Mouse (Mus musculus) forebrain, embryonic 16.5 days (tissue): ENCODE data around the gene Ccdc183. TPM values are rescaled to one million over a fixed set of nuclear protein-coding genes. Genes with fewer than 3 reads are reported as not detected.
A peak's percentile ranks its signal among the peaks of the same experiment; 100 is the strongest.

Source experiments
- ATAC-seq: fragments of 200-750 bp; cut with Nextera tagmentation; 2 replicates; pipeline ENCODE4 v1.8.0; 2017; ENCODE audit warnings: mild to moderate bottlenecking, moderate library complexity
- H3K27ac ChIP-seq: fragments of 300-500 bp; sonication (generic); 2 replicates; pipeline ENCODE4 v1.5.1; 2014; ENCODE audit warnings: low read length, control low read depth
- H3K27me3 ChIP-seq: fragments of 300-500 bp; sonication (generic); replicated peaks from 2 replicates; pipeline ENCODE4 v1.6.1; 2014; ENCODE audit warnings: low read length; ENCODE audit not compliant: control insufficient read depth, insufficient read depth
- H3K36me3 ChIP-seq: fragments of 300-500 bp; sonication (generic); 2 replicates; pipeline ENCODE4 v1.6.1; 2014; ENCODE audit not compliant: control insufficient read depth, insufficient read depth
- H3K4me1 ChIP-seq: fragments of 300-500 bp; sonication (generic); replicated peaks from 2 replicates; pipeline ENCODE4 v1.6.1; 2014; ENCODE audit warnings: low read length; ENCODE audit not compliant: control insufficient read depth, insufficient read depth
- H3K4me2 ChIP-seq: fragments of 300-500 bp; sonication (generic); 2 replicates; pipeline ENCODE4 v1.6.1; 2014; ENCODE audit warnings: mild to moderate bottlenecking, low read length, control low read depth
- H3K4me3 ChIP-seq: fragments of 300-500 bp; sonication (generic); replicated peaks from 2 replicates; pipeline ENCODE4 v1.5.1; 2014; ENCODE audit warnings: mild to moderate bottlenecking, low read length, control low read depth
- H3K9ac ChIP-seq: fragments of 300-500 bp; sonication (generic); replicated peaks from 2 replicates; pipeline ENCODE4 v1.6.1; 2014; ENCODE audit warnings: low read depth, low read length, control low read depth
- H3K9me3 ChIP-seq: fragments of 300-500 bp; sonication (generic); 2 replicates; pipeline ENCODE4 v1.6.1; 2016; ENCODE audit warnings: low read length; ENCODE audit not compliant: control insufficient read depth
- WGBS: fragments of 180-500 bp; shearing (Covaris S2); extraction: QIAGEN DNeasy Blood & Tissue Kit; methylation state at CpG from one replicate; pipeline ENCODE4 v1.1.7; 2014; 5-methylcytosine and 5-hydroxymethylcytosine counted together
- polyA plus RNA-seq: library from polyadenylated mRNA; unstranded; fragments of >200 nt; fragmentation: Nextera tagmentation; extraction: Ambion mirVana; gene quantifications from 2 replicates; pipeline ENCODE4 v1.2.1, GENCODE M21; 2015

The Ccdc183 gene
- polyA plus RNA-seq, 1 experiment from 2014 or later: 0.24 TPM

- H3K4me1 ChIP-seq: no peaks in the 10 kb centered on the region
- WGBS: 66% methylated on average over 2 of the region's 2 CpGs
- H3K9ac ChIP-seq: no peak within 1 kb of the TSS
- no peak for ATAC-seq
- no peaks in the 10 kb centered on the region for H3K27me3 ChIP-seq
- H3K27ac ChIP-seq: no peak within 1 kb of the TSS
- no peak within 1 kb of the TSS for H3K4me3 ChIP-seq
- H3K9me3 ChIP-seq: no peaks in the 10 kb centered on the region
- H3K4me2 ChIP-seq: no peak within 1 kb of the TSS
- no peaks in the 10 kb centered on the region for H3K36me3 ChIP-seq
Measured at GRCm38 (mm10) chr2:25652902-25653301, 35.4 kb upstream of the Ccdc183 start, which contains the start of gene Lcn8. Gene Lcn8 (plus strand): TSS chr2:25653120.

DNA sequence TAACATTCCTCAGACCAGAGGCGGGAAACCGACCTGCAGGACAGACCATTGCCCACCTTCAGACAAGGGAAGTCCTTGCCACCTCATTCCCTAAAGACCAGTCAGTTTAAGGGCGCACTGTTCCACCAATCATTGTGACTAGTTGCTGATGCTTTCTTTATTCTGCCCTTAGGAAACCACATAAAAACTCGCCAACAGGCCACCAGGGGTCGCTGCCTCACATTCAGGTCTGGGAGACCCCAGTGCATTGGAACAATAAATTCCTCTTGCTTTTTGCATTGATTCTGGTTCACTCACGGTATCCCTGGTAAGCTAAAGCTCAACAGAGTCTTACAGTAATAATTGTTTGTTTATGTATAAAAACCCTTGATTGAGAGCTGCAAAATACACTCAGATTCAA, 22.4 kb upstream of the Ccdc183 start:
- 11% methylated on average over 6 of the region's 6 CpGs for WGBS
- Histone ChIP-seq H3K9ac (no peak overlapping the region), H3K27me3 (no peaks in the 10 kb centered on the region), H3K36me3 (no peaks in the 10 kb centered on the region), H3K4me3 (no peak overlapping the region), H3K4me2 (no peak overlapping the region), H3K9me3 (no peaks in the 10 kb centered on the region), H3K27ac (no peak overlapping the region), H3K4me1 (no peaks in the 10 kb centered on the region)
- ATAC-seq: no peak

- Histone ChIP-seq H3K4me2 (no peak overlapping the region), H3K36me3 (no peaks in the 10 kb centered on the region), H3K27ac (no peak overlapping the region), H3K9me3 (no peaks in the 10 kb centered on the region), H3K27me3 (no peaks in the 10 kb centered on the region), H3K4me3 (no peak overlapping the region), H3K9ac (no peak overlapping the region), H3K4me1 (no peaks in the 10 kb centered on the region)
- 44% methylated on average over 1 of the region's 1 CpGs for WGBS
- no peak for ATAC-seq
Measured at GRCm38 (mm10) chr2:25634046-25634445, 16.6 kb upstream of the Ccdc183 start.

DNA sequence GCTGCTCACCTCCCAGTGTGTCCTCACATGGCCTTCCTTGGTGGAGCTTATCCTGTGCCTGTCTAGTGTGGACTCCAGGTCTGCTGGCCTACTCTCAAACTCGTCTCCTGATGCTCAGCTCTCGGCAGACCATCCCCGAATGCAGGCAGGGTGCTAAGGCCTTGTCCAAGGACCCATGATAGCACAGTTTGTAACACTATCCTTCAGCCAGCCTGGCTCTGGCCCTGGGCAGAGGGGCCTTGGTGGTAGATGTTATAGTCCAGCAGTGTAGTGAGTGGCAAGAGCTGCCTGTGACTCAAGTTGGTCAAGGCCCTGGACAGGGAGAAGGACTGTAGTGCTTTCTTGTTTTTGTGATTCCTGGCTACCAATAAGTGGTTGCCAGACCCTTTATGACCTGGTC, 16.1 kb upstream of the Ccdc183 start:
- no peaks in the 10 kb centered on the region for H3K36me3 ChIP-seq
- ATAC-seq: no peak
- H3K4me2 ChIP-seq: no peak overlapping the region
- H3K27me3 ChIP-seq: no peaks in the 10 kb centered on the region
- no peak overlapping the region for H3K9ac ChIP-seq
- no peaks in the 10 kb centered on the region for H3K4me1 ChIP-seq
- WGBS: 84% methylated on average over 3 of the region's 3 CpGs
- H3K27ac ChIP-seq: no peak overlapping the region
- no peaks in the 10 kb centered on the region for H3K9me3 ChIP-seq
- H3K4me3 ChIP-seq: no peak overlapping the region

DNA sequence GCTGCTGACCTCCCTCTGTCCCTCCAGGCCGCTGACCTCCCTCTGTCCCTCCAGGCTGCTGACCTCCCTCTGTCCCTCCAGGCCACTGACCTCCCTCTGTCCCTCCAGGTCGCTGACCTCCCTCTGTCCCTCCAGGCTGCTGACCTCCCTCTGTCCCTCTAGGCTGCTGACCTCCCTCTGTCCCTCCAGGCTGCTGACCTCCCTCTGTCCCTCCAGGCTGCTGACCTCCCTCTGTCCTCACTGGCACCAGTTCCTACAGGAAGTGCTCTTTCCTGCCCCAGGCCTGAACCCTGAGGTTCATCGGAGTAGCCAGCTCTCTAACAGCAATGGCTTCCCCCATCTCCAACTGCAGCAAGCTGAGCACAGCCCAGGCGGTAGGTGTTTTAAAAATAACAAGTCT, 11.3 kb upstream of the Ccdc183 start:
- Histone ChIP-seq H3K4me3 (no peak overlapping the region), H3K4me2 (no peak overlapping the region), H3K9me3 (no peaks in the 10 kb centered on the region), H3K27ac (no peak overlapping the region), H3K9ac (no peak overlapping the region), H3K27me3 (no peaks in the 10 kb centered on the region), H3K4me1 (no peaks in the 10 kb centered on the region), H3K36me3 (no peaks in the 10 kb centered on the region)
- ATAC-seq: no peak
- WGBS: 60% methylated on average over 4 of the region's 4 CpGs

DNA sequence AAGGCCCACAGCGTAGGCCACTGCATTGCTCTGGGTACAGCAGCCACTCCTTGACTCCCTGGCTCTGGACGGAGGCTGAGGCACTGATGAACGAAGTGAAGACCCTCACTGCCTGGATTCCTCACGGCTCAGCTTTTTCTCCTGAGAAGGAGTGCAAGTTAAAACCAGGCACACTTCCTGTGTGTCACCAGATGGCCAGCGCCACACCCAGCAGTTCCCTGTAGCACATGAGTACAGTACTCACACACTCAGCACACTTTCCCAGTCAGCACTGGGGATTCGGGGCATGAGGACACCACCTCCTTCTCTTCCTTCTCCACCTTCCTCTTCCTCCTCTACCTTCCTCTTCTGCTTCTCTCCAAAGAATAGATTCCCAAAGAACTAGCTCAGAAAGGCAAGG, 10.3 kb upstream of the Ccdc183 start, which contains the start of gene Fcna:
Fcna (minus strand) TSS at position 220 of the 400 bp plus-strand sequence.
- H3K27ac ChIP-seq: no peak within 1 kb of the TSS
- 80% methylated on average over 6 of the region's 6 CpGs for WGBS
- no peaks in the 10 kb centered on the region for H3K9me3 ChIP-seq
- no peaks in the 10 kb centered on the region for H3K36me3 ChIP-seq
- no peak within 1 kb of the TSS for H3K4me2 ChIP-seq
- no peak within 1 kb of the TSS for H3K9ac ChIP-seq
- no peaks in the 10 kb centered on the region for H3K4me1 ChIP-seq
- no peaks in the 10 kb centered on the region for H3K27me3 ChIP-seq
- no peak within 1 kb of the TSS for H3K4me3 ChIP-seq
- no peak for ATAC-seq

DNA sequence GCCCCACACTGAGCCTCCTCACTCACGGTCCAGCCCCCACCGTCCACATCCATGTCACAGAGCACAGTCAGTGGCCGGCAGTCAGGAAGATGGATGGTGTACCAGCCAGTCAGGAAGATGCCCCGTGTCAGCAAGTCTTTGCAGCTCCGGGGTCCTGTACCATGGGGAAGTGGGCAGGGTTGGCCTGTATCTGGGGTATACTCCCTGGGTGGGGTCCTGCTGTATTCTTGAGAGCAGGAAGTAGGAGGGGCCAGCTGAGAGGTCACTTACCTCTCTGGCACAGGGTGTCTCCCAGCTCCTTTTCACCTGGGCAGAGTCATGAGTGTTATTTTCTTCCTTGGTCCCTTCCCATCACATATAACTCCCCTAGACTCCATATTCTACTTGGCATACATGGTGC, 8.5 kb upstream of the Ccdc183 start:
- H3K9me3 ChIP-seq: no peaks in the 10 kb centered on the region
- no peaks in the 10 kb centered on the region for H3K27me3 ChIP-seq
- no peaks in the 10 kb centered on the region for H3K36me3 ChIP-seq
- WGBS: 82% methylated on average over 5 of the region's 5 CpGs
- no peak overlapping the region for H3K27ac ChIP-seq
- no peak for ATAC-seq
- no peak overlapping the region for H3K4me2 ChIP-seq
- no peak overlapping the region for H3K4me3 ChIP-seq
- H3K9ac ChIP-seq: no peak overlapping the region
- H3K4me1 ChIP-seq: peaks cover 8% of the 10 kb centered on the region

DNA sequence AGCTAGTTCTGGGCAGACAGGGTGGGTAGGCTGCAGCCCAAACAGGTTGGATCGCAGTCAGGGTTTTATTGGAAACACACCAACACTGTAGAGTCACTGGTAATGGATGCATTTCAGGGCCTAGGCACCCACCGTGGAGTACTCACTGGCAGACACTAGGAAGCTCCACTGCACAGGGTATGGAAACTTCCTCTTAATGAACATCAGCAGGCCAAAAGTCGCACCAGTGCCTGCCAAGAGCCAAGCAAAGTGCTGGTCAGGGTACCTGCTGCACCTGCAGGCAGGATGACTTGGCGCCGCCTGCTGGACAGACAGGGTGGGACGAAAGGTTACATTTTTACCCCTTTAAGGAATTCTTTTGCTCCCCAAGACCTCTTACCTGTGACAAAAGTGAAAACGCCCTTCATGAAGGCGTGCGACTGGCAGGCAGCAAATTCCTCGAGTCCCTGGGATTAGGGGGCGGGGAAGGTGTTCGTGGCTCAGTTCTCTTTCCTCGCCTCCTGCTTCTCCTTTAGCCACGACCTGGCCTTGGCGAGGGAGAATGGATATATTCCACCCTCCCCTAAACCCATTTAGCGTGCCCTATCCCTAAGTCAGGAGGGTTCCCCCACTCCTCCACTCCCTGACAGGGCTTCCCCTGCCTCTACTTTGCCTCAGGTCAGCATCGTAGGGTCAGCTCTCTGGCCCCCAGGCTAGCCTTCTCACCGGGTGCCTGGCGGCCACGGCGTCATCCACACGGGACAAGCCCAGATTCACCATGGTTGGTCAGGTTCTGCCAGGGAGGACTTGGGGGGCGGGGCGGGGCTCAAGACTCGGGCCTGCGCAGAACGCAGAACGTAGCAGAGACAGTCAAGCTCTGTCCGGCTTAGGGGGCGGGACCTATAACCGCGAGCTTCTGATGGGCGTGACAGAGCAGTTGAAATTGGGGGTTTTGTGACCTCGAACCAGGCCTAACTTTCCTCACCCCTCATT, 4.0 kb upstream of the Ccdc183 start, which contains the start of gene Tmem141:
Tmem141 (minus strand) TSS at position 777 of the 972 bp plus-strand sequence.
- peak within 1 kb of the TSS; percentile 37; the same call in 1 of the 2 replicates for H3K27ac ChIP-seq

DNA sequence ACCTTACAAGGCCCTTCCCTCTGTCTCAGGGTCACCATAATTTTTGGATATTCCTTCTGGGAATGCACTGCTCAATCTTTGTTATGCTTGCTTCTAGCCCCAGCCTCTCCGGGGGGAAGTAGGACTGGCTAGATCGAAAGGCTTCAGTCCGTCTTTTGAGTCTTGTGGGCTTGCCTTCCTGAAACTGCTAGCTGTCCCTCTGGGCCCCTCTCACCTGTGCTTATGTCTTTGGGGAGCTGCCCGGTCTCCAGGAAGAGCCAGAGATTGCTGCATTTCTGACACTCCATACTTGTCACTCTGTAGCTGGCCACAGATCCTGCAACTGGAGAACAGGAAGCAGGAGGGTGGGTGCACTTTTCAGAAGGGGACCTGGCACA, 3.4 kb upstream of the Ccdc183 start:
- peaks cover 13% of the 10 kb centered on the region for H3K27me3 ChIP-seq
- H3K27ac ChIP-seq: no peak overlapping the region
- H3K4me2 ChIP-seq: peak overlapping the region; percentile 78; the same call in 1 of the 2 replicates
- H3K9ac ChIP-seq: no peak overlapping the region
- H3K36me3 ChIP-seq: no peaks in the 10 kb centered on the region
- H3K4me1 ChIP-seq: peaks cover 11% of the 10 kb centered on the region
- H3K9me3 ChIP-seq: no peaks in the 10 kb centered on the region
- H3K4me3 ChIP-seq: no peak overlapping the region
- ATAC-seq: no peak
- WGBS: 85% methylated on average over 4 of the region's 4 CpGs

More for the DNA sequence above, 4.0 kb upstream of the Ccdc183 start, which contains the start of gene Tmem141:
- Histone ChIP-seq H3K4me3 (peak within 1 kb of the TSS; percentile 54), H3K4me1 (peaks cover 11% of the 10 kb centered on the region), H3K27me3 (peaks cover 7% of the 10 kb centered on the region), H3K4me2 (peak within 1 kb of the TSS; percentile 78), H3K9me3 (no peaks in the 10 kb centered on the region), H3K9ac (peak within 1 kb of the TSS; percentile 64), H3K36me3 (no peaks in the 10 kb centered on the region)
- ATAC-seq: peak; percentile 89
- 4% methylated on average over 34 of the region's 34 CpGs for WGBS
